Mouse (Mus musculus): ENCODE measurements around the gene Apol7e. TPM values are rescaled to one million over a fixed set of nuclear protein-coding genes. Genes with fewer than 3 reads are reported as not detected.

Gene Apol7e
- polyA plus RNA-seq, 1 experiment from 2014 or later = not detected

GRCm38 (mm10) chr15:77750461-77750860 lies 51.8 kb downstream of the Apol7e start:
- Histone ChIP-seq H3K27me3 (replicated peaks; ENCODE audit: control insufficient read depth, insufficient read depth, low read length) (no peaks in the 10 kb centered on the region), H3K27ac (ENCODE audit: low read length) (no peak overlapping the region), H3K9ac (replicated peaks; ENCODE audit: low read depth, low read length) (no peak overlapping the region), H3K4me3 (replicated peaks; ENCODE audit: low read length) (no peak overlapping the region), H3K4me1 (replicated peaks; ENCODE audit: control insufficient read depth, insufficient read depth, low read length) (no peaks in the 10 kb centered on the region), H3K9me3 (ENCODE audit: control insufficient read depth, low read length) (no peaks in the 10 kb centered on the region), H3K4me2 (ENCODE audit: low read length) (no peak overlapping the region), H3K36me3 (ENCODE audit: control insufficient read depth, insufficient read depth) (no peaks in the 10 kb centered on the region)
- 35% methylated on average over 1 of the region's 1 CpGs for WGBS
- ATAC-seq = no peak

DNA sequence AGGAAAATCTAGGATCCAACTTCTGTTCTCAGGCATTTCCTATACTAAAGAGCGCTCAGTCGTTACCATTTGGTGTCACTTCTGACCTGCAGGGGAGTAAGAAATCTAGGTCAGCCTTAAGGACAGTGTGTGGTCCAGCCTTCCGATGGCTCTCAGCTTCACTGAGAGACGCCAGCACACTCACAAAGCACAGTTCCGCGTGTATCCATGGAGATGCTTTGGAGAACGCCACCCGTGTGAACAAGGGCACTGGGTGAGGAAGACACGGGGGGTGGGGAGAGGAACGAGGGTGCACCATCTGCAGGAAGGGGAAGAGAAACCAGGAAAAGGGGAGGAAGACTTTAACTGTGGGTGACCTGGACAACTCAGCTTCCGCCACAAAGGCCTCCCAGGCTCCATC lies 53.8 kb downstream of the Apol7e start:
- Histone ChIP-seq H3K27ac (ENCODE audit: low read length) (no peak overlapping the region), H3K4me3 (replicated peaks; ENCODE audit: low read length) (no peak overlapping the region), H3K27me3 (replicated peaks; ENCODE audit: control insufficient read depth, insufficient read depth, low read length) (no peaks in the 10 kb centered on the region), H3K9me3 (ENCODE audit: control insufficient read depth, low read length) (no peaks in the 10 kb centered on the region), H3K4me2 (ENCODE audit: low read length) (no peak overlapping the region), H3K4me1 (replicated peaks; ENCODE audit: control insufficient read depth, insufficient read depth, low read length) (no peaks in the 10 kb centered on the region), H3K9ac (replicated peaks; ENCODE audit: low read depth, low read length) (no peak overlapping the region), H3K36me3 (ENCODE audit: control insufficient read depth, insufficient read depth) (no peaks in the 10 kb centered on the region)
- ATAC-seq = no peak
- 57% methylated on average over 11 of the region's 11 CpGs for WGBS

DNA sequence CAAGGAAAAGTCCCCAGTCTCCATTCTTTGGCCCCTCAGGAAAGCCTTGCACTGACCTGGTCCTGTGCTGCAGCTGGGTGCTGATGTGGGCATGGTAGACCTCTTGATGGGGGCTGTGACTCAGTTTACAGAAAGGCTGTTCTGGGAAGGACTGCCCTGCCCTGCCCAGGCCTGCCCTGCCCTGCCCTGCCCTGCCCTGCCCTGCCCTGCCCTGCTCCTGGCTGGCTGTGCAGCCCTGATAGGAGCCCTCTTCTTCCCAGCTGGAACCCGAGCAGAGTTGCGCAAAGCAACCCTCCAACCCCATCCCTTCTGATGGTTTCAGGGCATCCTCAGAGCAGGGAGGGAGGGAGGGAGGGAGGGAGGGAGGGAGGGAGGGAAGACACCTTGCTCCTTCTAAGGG lies 56.5 kb downstream of the Apol7e start:
- no peak for ATAC-seq
- Histone ChIP-seq H3K9ac (replicated peaks; ENCODE audit: low read depth, low read length) (no peak overlapping the region), H3K36me3 (ENCODE audit: control insufficient read depth, insufficient read depth) (no peaks in the 10 kb centered on the region), H3K27me3 (replicated peaks; ENCODE audit: control insufficient read depth, insufficient read depth, low read length) (no peaks in the 10 kb centered on the region), H3K9me3 (ENCODE audit: control insufficient read depth, low read length) (no peaks in the 10 kb centered on the region), H3K4me1 (replicated peaks; ENCODE audit: control insufficient read depth, insufficient read depth, low read length) (no peaks in the 10 kb centered on the region), H3K4me2 (ENCODE audit: low read length) (no peak overlapping the region), H3K27ac (ENCODE audit: low read length) (no peak overlapping the region), H3K4me3 (replicated peaks; ENCODE audit: low read length) (no peak overlapping the region)
- WGBS = 0% methylated on average over 1 of the region's 2 CpGs

- Histone ChIP-seq H3K9me3 (ENCODE audit: control insufficient read depth, low read length) (no peaks in the 10 kb centered on the region), H3K4me3 (replicated peaks; ENCODE audit: low read length) (no peak overlapping the region), H3K4me1 (replicated peaks; ENCODE audit: control insufficient read depth, insufficient read depth, low read length) (no peaks in the 10 kb centered on the region), H3K9ac (replicated peaks; ENCODE audit: low read depth, low read length) (no peak overlapping the region), H3K4me2 (ENCODE audit: low read length) (no peak overlapping the region), H3K27ac (ENCODE audit: low read length) (no peak overlapping the region), H3K36me3 (ENCODE audit: control insufficient read depth, insufficient read depth) (no peaks in the 10 kb centered on the region), H3K27me3 (replicated peaks; ENCODE audit: control insufficient read depth, insufficient read depth, low read length) (no peaks in the 10 kb centered on the region)
- WGBS = 62% methylated on average over 2 of the region's 2 CpGs
- ATAC-seq = no peak
Measured at GRCm38 (mm10) chr15:77756081-77756480, 57.4 kb downstream of the Apol7e start.

DNA sequence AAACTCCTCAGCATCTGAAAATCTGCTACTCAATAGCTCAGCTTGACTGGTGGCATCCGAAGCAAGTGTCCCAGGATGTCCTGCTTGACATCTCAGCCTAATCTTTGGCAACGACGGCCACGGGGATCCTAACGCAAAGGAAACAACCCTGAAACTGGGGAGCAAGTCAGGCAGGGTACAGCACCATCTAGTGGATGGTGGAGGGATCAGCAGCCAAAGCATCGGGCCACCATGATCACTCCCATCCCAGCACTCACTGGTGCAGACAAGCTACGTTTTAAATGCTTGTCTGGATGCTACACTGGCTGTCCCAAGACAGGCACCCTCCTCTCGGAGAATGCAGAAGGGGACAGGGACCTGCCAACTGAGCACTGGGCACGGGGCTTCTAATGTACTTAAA lies 58.2 kb downstream of the Apol7e start, which contains the start of gene Apol8:
Gene Apol8 (minus strand): TSS at position 156 of the 400 bp plus-strand sequence.
- no peaks in the 10 kb centered on the region for H3K27me3 ChIP-seq (replicated peaks; ENCODE audit: control insufficient read depth, insufficient read depth, low read length)
- H3K36me3 ChIP-seq (ENCODE audit: control insufficient read depth, insufficient read depth) = peaks cover 4% of the 10 kb centered on the region; the same call in 1 of the 2 replicates
- no peak for ATAC-seq
- 7% methylated on average over 9 of the region's 9 CpGs for WGBS
- no peak within 1 kb of the TSS for H3K9ac ChIP-seq (replicated peaks; ENCODE audit: low read depth, low read length)
- H3K4me2 ChIP-seq (ENCODE audit: low read length) = no peak within 1 kb of the TSS
- H3K4me3 ChIP-seq (replicated peaks; ENCODE audit: low read length) = no peak within 1 kb of the TSS
- H3K9me3 ChIP-seq (ENCODE audit: control insufficient read depth, low read length) = no peaks in the 10 kb centered on the region
- no peaks in the 10 kb centered on the region for H3K4me1 ChIP-seq (replicated peaks; ENCODE audit: control insufficient read depth, insufficient read depth, low read length)
- no peak within 1 kb of the TSS for H3K27ac ChIP-seq (ENCODE audit: low read length)

DNA sequence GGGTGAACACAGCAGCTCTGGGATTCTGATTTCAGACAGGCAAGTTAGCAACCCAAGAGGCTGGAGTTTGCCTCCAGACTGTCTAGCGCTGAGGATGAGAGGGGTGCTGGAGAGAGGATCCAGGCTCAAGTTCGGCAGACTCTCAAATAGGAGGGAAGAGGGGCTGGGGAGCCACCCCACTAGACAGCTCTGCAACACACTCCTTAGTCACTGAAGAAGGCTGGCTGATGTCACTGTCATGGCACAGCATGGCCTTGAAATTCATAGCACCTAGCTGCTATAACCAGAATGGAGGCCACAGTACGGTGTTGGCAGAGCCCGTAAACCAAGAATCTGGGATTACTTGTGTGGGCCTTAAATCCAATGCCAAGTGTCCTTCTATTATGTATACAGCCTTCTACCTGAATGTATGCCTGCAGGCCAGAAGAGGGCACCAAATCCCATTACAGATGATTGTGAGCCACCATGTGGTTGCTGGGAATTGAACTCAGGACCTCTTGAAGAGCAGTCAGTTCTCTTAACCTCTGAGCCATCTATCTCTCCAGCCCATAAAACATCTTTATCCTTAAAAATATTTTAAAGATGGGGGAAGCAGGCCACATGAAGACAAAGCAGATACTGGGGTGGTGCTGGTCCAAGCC lies 59.0 kb downstream of the Apol7e start:
- no peaks in the 10 kb centered on the region for H3K9me3 ChIP-seq (ENCODE audit: control insufficient read depth, low read length)
- H3K9ac ChIP-seq (replicated peaks; ENCODE audit: low read depth, low read length) = no peak overlapping the region
- no peaks in the 10 kb centered on the region for H3K27me3 ChIP-seq (replicated peaks; ENCODE audit: control insufficient read depth, insufficient read depth, low read length)
- no peak overlapping the region for H3K4me3 ChIP-seq (replicated peaks; ENCODE audit: low read length)
- H3K4me1 ChIP-seq (replicated peaks; ENCODE audit: control insufficient read depth, insufficient read depth, low read length) = no peaks in the 10 kb centered on the region
- peaks cover 4% of the 10 kb centered on the region; the same call in 1 of the 2 replicates for H3K36me3 ChIP-seq (ENCODE audit: control insufficient read depth, insufficient read depth)
- WGBS = 83% methylated on average over 4 of the region's 4 CpGs
- no peak for ATAC-seq
- H3K27ac ChIP-seq (ENCODE audit: low read length) = no peak overlapping the region
- no peak overlapping the region for H3K4me2 ChIP-seq (ENCODE audit: low read length)

DNA sequence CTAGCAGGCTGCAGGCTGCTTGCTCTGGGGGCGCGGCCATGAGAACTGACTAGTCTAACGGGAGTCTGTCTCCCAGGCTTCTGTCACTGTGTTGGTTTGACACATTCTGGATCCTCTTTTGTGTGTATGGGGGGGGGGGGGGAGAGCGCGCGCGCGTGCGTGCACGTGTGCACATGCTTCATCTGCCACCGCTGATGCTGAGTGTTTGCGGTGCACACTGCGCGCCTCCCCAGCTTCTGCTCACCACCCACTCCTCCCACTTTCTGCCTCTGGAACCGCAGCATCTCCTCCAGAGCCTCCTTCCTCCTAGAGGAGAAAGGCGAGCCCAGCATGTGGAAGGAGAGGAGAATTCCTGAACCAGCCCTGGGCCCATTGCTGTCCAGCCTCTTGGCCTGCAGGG lies 61.4 kb downstream of the Apol7e start:
- Histone ChIP-seq H3K36me3 (ENCODE audit: control insufficient read depth, insufficient read depth) (peaks cover 10% of the 10 kb centered on the region), H3K27me3 (replicated peaks; ENCODE audit: control insufficient read depth, insufficient read depth, low read length) (no peaks in the 10 kb centered on the region), H3K9ac (replicated peaks; ENCODE audit: low read depth, low read length) (no peak overlapping the region), H3K4me3 (replicated peaks; ENCODE audit: low read length) (no peak overlapping the region), H3K9me3 (ENCODE audit: control insufficient read depth, low read length) (no peaks in the 10 kb centered on the region), H3K4me1 (replicated peaks; ENCODE audit: control insufficient read depth, insufficient read depth, low read length) (no peaks in the 10 kb centered on the region), H3K27ac (ENCODE audit: low read length) (no peak overlapping the region), H3K4me2 (ENCODE audit: low read length) (no peak overlapping the region)
- whole genome bisulfite sequencing = 92% methylated on average over 12 of the region's 16 CpGs
- ATAC-seq = no peak

DNA sequence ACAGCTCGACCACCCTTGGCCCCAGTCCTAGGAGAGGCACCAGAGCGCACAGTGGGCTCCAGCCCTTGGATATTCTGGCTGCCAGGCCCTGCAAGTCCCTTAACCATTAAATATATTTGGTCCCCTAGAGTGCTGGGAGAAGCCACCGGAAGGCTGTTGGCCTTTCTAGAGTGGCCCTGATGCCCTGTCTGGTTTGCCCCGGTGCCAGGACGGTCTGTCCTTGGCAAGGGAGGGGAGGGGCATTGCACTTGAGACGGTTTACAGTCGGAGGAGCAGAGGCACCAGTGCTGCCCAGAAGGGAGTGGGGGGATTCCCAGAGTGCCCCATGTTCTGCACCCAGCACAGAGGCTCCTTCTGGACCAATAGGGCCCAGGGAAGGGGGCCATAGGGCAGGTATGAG lies 62.4 kb downstream of the Apol7e start:
- Histone ChIP-seq H3K27ac (ENCODE audit: low read length) (no peak overlapping the region), H3K36me3 (ENCODE audit: control insufficient read depth, insufficient read depth) (peaks cover 18% of the 10 kb centered on the region), H3K27me3 (replicated peaks; ENCODE audit: control insufficient read depth, insufficient read depth, low read length) (no peaks in the 10 kb centered on the region), H3K4me1 (replicated peaks; ENCODE audit: control insufficient read depth, insufficient read depth, low read length) (no peaks in the 10 kb centered on the region), H3K4me3 (replicated peaks; ENCODE audit: low read length) (no peak overlapping the region), H3K9me3 (ENCODE audit: control insufficient read depth, low read length) (no peaks in the 10 kb centered on the region), H3K4me2 (ENCODE audit: low read length) (no peak overlapping the region), H3K9ac (replicated peaks; ENCODE audit: low read depth, low read length) (no peak overlapping the region)
- 92% methylated on average over 7 of the region's 7 CpGs for WGBS
- no peak for ATAC-seq

GRCm38 (mm10) chr15:77761561-77762380 lies 63.1 kb downstream of the Apol7e start:
- Histone ChIP-seq H3K9ac (replicated peaks; ENCODE audit: low read depth, low read length) (no peak overlapping the region), H3K4me1 (replicated peaks; ENCODE audit: control insufficient read depth, insufficient read depth, low read length) (no peaks in the 10 kb centered on the region), H3K27ac (ENCODE audit: low read length) (no peak overlapping the region), H3K4me3 (replicated peaks; ENCODE audit: low read length) (no peak overlapping the region), H3K4me2 (ENCODE audit: low read length) (no peak overlapping the region), H3K27me3 (replicated peaks; ENCODE audit: control insufficient read depth, insufficient read depth, low read length) (no peaks in the 10 kb centered on the region), H3K9me3 (ENCODE audit: control insufficient read depth, low read length) (no peaks in the 10 kb centered on the region), H3K36me3 (ENCODE audit: control insufficient read depth, insufficient read depth) (peaks cover 24% of the 10 kb centered on the region)
- 73% methylated on average over 22 of the region's 22 CpGs for WGBS
- no peak for ATAC-seq
